In genomic region chr11:75562840-75563239, GRCm38 (mm10) we compare ENCODE assay signal across 11 mouse cellular contexts. TPM values are rescaled to one million over a fixed set of nuclear protein-coding genes. Genes with fewer than 3 reads are reported as not detected.
DNase-seq lines count a peak whose midpoint lies in the region; ATAC-seq and TF ChIP-seq lines count a peak whose summit lies in the region.
"Had no signal": no experiment of that assay in that cellular context is flagged by ENCODE, and none has a peak within 500 bp of the region (broad histone marks: within the 10 kb centered on the region; RNA-seq: fewer than 3 reads in every experiment).

No protein-coding gene starts in this region.

- ATAC-seq in cerebellum, adult (ENCODE audit: insufficient number of reproducible peaks, low FRiP score, low TSS enrichment): no peak
- no peak for ATAC-seq in liver, postnatal 0 days
- ATAC-seq in liver, embryonic 12.5 days: no peak; the same call in 1 of the 2 replicates
- no peak for ATAC-seq in intestine, postnatal 0 days
- ATAC-seq in hindbrain, embryonic 16.5 days: no peak

- TF ChIP-seq CTCF in liver, postnatal 0 days (IDR thresholded peaks at IDR 0.05; ENCODE audit: low read depth): peak; percentile 42
- peak; percentile 45 for TF ChIP-seq CTCF in intestine, postnatal 0 days (IDR thresholded peaks at IDR 0.05; ENCODE audit: low read depth)

- peaks cover 15% of the 10 kb centered on the region for H3K4me1 ChIP-seq in liver, postnatal 0 days (ENCODE audit: insufficient read depth)
- peaks cover 48% of the 10 kb centered on the region for H3K4me1 ChIP-seq in liver, embryonic 12.5 days
- H3K4me1 ChIP-seq in intestine, postnatal 0 days (replicated peaks; ENCODE audit: control insufficient read depth, insufficient read depth, low read length): peaks cover 18% of the 10 kb centered on the region; the same call in 1 of the 2 replicates
- no peaks in the 10 kb centered on the region for H3K4me1 ChIP-seq in hindbrain, embryonic 16.5 days (ENCODE audit: control insufficient read depth, insufficient read depth, low read depth, low read length)
- H3K4me1 ChIP-seq: forebrain, embryonic 10.5 days had no signal

- 0 out of 2 replicates have a peak, but pooled peaks cover 5% of the 10 kb centered on the region for H3K36me3 ChIP-seq in liver, postnatal 0 days (replicated peaks; ENCODE audit: insufficient read depth, low read length)
- peaks cover 8% of the 10 kb centered on the region; the same call in 1 of the 2 replicates for H3K36me3 ChIP-seq in liver, embryonic 12.5 days
- peaks cover 11% of the 10 kb centered on the region; the same call in 1 of the 2 replicates for H3K36me3 ChIP-seq in intestine, postnatal 0 days (ENCODE audit: control insufficient read depth, insufficient read depth)
- peaks cover 23% of the 10 kb centered on the region for H3K36me3 ChIP-seq in hindbrain, embryonic 16.5 days (ENCODE audit: control insufficient read depth, insufficient read depth, low read length)

- no peaks in the 10 kb centered on the region for H3K27me3 ChIP-seq in liver, postnatal 0 days (ENCODE audit: insufficient read depth, low read length)
- H3K27me3 ChIP-seq in liver, embryonic 12.5 days (replicated peaks): no peaks in the 10 kb centered on the region
- H3K27me3 ChIP-seq in intestine, postnatal 0 days (replicated peaks; ENCODE audit: control insufficient read depth, insufficient read depth, low read length): no peaks in the 10 kb centered on the region
- H3K27me3 ChIP-seq in hindbrain, embryonic 16.5 days (replicated peaks; ENCODE audit: control insufficient read depth, insufficient read depth, low read length): no peaks in the 10 kb centered on the region

- H3K4me2 ChIP-seq in liver, postnatal 0 days (ENCODE audit: low read depth, low read length): no peak overlapping the region
- no peak overlapping the region for H3K4me2 ChIP-seq in liver, embryonic 12.5 days
- H3K4me2 ChIP-seq in intestine, postnatal 0 days (replicated peaks; ENCODE audit: low read depth): no peak overlapping the region
- H3K4me2 ChIP-seq in hindbrain, embryonic 16.5 days (ENCODE audit: low read length): no peak overlapping the region

- H3K9ac ChIP-seq in liver, postnatal 0 days (replicated peaks): no peak overlapping the region
- H3K9ac ChIP-seq in liver, embryonic 12.5 days: no peak overlapping the region
- H3K9ac ChIP-seq in intestine, postnatal 0 days (ENCODE audit: low read depth, low read length): no peak overlapping the region
- H3K9ac ChIP-seq in hindbrain, embryonic 16.5 days (ENCODE audit: low read depth, low read length): no peak overlapping the region

- peak; percentile 88 for DNase-seq in cerebellum, adult 11-12 months
- no peak for DNase-seq in liver, postnatal 0 days
- DNase-seq in brain, adult 2 months (ENCODE audit: low read depth, low spot score): peak; percentile 80
- no peak for DNase-seq in lung, adult 18-20 months
- DNase-seq: right cerebral cortex, postnatal 25 days; thymus, postnatal 25 days had no signal

- no peak overlapping the region for H3K4me3 ChIP-seq in liver, postnatal 0 days (ENCODE audit: low read depth, low read length)
- H3K4me3 ChIP-seq in liver, embryonic 12.5 days: no peak overlapping the region
- H3K4me3 ChIP-seq in intestine, postnatal 0 days (ENCODE audit: low read depth, low read length): no peak overlapping the region
- H3K4me3 ChIP-seq in hindbrain, embryonic 16.5 days (ENCODE audit: low read length): no peak overlapping the region
- H3K4me3 ChIP-seq: forebrain, embryonic 10.5 days had no signal

- H3K27ac ChIP-seq in liver, postnatal 0 days (ENCODE audit: low read depth): no peak overlapping the region
- no peak overlapping the region for H3K27ac ChIP-seq in liver, embryonic 12.5 days
- no peak overlapping the region; the same call in 1 of the 2 replicates for H3K27ac ChIP-seq in intestine, postnatal 0 days (ENCODE audit: low read depth, low read length)
- no peak overlapping the region for H3K27ac ChIP-seq in hindbrain, embryonic 16.5 days (ENCODE audit: low read depth, low read length)

- TF ChIP-seq EP300 in liver, postnatal 0 days (IDR thresholded peaks at IDR 0.05; ENCODE audit: low read depth): no peak

- WGBS in liver, postnatal 0 days (ENCODE audit: insufficient replicate concordance): 81% methylated on average over 8 of the region's 8 CpGs
- WGBS in liver, embryonic 12.5 days (ENCODE audit: insufficient replicate concordance): 80% methylated on average over 8 of the region's 8 CpGs
- WGBS in intestine, postnatal 0 days: 90% methylated on average over 8 of the region's 8 CpGs
- WGBS in hindbrain, embryonic 16.5 days: 84% methylated on average over 8 of the region's 8 CpGs

- H3K9me3 ChIP-seq in liver, postnatal 0 days (ENCODE audit: low read length): no peaks in the 10 kb centered on the region
- H3K9me3 ChIP-seq in liver, embryonic 12.5 days (replicated peaks): peaks cover 4% of the 10 kb centered on the region; the same call in 1 of the 2 replicates
- no peaks in the 10 kb centered on the region for H3K9me3 ChIP-seq in intestine, postnatal 0 days (ENCODE audit: control insufficient read depth)
- H3K9me3 ChIP-seq in hindbrain, embryonic 16.5 days (ENCODE audit: control insufficient read depth, low read length): no peaks in the 10 kb centered on the region
- H3K9me3 ChIP-seq: forebrain, embryonic 10.5 days had no signal

RNA-seq across cellular contexts. Expression of gene Pitpna, which starts 25.1 kb away (rescaled TPM):
- 30.1 and 36.7 TPM in 2 replicates for polyA plus RNA-seq in liver, postnatal 0 days (2015; fragmentation: Nextera tagmentation; extraction: Ambion mirVana)
- polyA plus RNA-seq in liver, embryonic 12.5 days (2016; fragmentation: Nextera tagmentation; extraction: Ambion mirVana): 65.7 and 69.3 TPM in 2 replicates
- 160 and 161 TPM in 2 replicates for polyA plus RNA-seq in intestine, postnatal 0 days (2015; fragmentation: Nextera tagmentation; extraction: Ambion mirVana)
- polyA plus RNA-seq in hindbrain, embryonic 16.5 days (2015; fragmentation: Nextera tagmentation; extraction: Ambion mirVana): 109 and 110 TPM in 2 replicates

RNA-seq across cellular contexts. Expression of gene Slc43a2, which starts 31.3 kb away (rescaled TPM):
- 5.9 and 7.2 TPM in 2 replicates for polyA plus RNA-seq in liver, postnatal 0 days (2015; fragmentation: Nextera tagmentation; extraction: Ambion mirVana)
- polyA plus RNA-seq in liver, embryonic 12.5 days (2016; fragmentation: Nextera tagmentation; extraction: Ambion mirVana): 5.9 and 6.3 TPM in 2 replicates
- 46.4 and 59.5 TPM in 2 replicates for polyA plus RNA-seq in intestine, postnatal 0 days (2015; fragmentation: Nextera tagmentation; extraction: Ambion mirVana)
- polyA plus RNA-seq in hindbrain, embryonic 16.5 days (2015; fragmentation: Nextera tagmentation; extraction: Ambion mirVana): 16.0 and 16.9 TPM in 2 replicates

RNA-seq across cellular contexts. Expression of gene Scarf1, which starts 49.5 kb away (rescaled TPM):
- 3.1 TPM in 2 replicates for polyA plus RNA-seq in liver, postnatal 0 days (2015; fragmentation: Nextera tagmentation; extraction: Ambion mirVana)
- 5.2 TPM in 2 replicates for polyA plus RNA-seq in liver, embryonic 12.5 days (2016; fragmentation: Nextera tagmentation; extraction: Ambion mirVana)
- 2.8 and 3.2 TPM in 2 replicates for polyA plus RNA-seq in intestine, postnatal 0 days (2015; fragmentation: Nextera tagmentation; extraction: Ambion mirVana)
- polyA plus RNA-seq in hindbrain, embryonic 16.5 days (2015; fragmentation: Nextera tagmentation; extraction: Ambion mirVana): 4.2 and 4.6 TPM in 2 replicates

RNA-seq across cellular contexts. Expression of gene Rilp, which starts 52.9 kb away (rescaled TPM):
- polyA plus RNA-seq in liver, postnatal 0 days (2015; fragmentation: Nextera tagmentation; extraction: Ambion mirVana): 13.2 and 13.4 TPM in 2 replicates
- 0.89 and 1.2 TPM in 2 replicates for polyA plus RNA-seq in liver, embryonic 12.5 days (2016; fragmentation: Nextera tagmentation; extraction: Ambion mirVana)
- 6.8 and 6.9 TPM in 2 replicates for polyA plus RNA-seq in intestine, postnatal 0 days (2015; fragmentation: Nextera tagmentation; extraction: Ambion mirVana)
- polyA plus RNA-seq in hindbrain, embryonic 16.5 days (2015; fragmentation: Nextera tagmentation; extraction: Ambion mirVana): 2.9 and 4.2 TPM in 2 replicates

Comparison
In these comparisons a context has a peak if more than half of its experiments do, and no peak if none do; other contexts are left out.
1. DNase-seq: peak in cerebellum, adult 11-12 months (single experiment) and brain, adult 2 months (single experiment); none in liver, postnatal 0 days (single experiment) and lung, adult 18-20 months (0 of 2).